Mouse (Mus musculus): ENCODE results near the gene Alkbh7. TPM values are rescaled to one million over a fixed set of nuclear protein-coding genes. Genes with fewer than 3 reads are reported as not detected.

Alkbh7 gene
- 26.7 and 32.2 TPM in 2 replicates for polyA plus RNA-seq (2012; rRNA removed)

DNA sequence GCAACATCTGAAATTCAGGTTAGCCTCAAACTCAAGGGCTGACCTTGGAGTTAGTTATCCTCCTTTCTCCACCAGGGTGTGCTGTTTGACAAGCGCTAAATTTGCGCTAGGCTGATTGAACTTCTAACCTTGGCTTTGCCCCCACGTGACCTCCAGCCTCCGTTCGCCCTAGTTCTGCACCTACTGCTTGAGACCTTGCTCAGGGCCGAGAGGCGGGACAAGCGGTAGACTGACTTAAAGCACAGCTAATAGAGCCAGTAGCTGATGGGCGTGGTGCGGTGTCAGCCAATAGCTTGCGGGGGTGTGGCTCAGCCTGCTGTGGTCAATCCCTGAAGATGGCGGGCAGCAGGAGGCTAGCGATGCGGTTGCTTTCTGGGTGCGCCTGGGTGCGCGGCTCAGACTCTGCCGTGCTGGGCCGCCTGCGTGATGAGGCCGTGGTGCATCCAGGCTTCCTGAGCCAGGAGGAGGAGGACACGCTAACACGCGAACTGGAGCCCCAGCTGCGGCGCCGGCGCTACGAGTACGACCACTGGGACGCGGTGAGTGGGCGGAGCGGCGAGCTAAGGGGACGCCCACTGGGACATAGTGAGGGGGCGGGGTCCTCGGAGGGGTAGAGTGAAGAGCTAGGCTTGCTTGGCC is at the start of gene Alkbh7:
Alkbh7 (plus strand) TSS at position 311 of the 639 bp plus-strand sequence.
- peak; percentile 94 for DNase-seq
- under 1% methylated on average over 38 of the region's 38 CpGs for WGBS
- no peak within 1 kb of the TSS for H3K27ac ChIP-seq (ENCODE audit: control insufficient read depth, insufficient read depth, low read length)
- peaks cover 15% of the 10 kb centered on the region; the same call in 1 of the 2 replicates for H3K36me3 ChIP-seq (ENCODE audit: control insufficient read depth, insufficient read depth, low read length)
- no peaks in the 10 kb centered on the region for H3K27me3 ChIP-seq (ENCODE audit: control insufficient read depth, insufficient read depth, low read length)
- peaks cover 5% of the 10 kb centered on the region for H3K4me1 ChIP-seq (replicated peaks; ENCODE audit: control insufficient read depth, insufficient read depth, low read length)
- H3K4me3 ChIP-seq (ENCODE audit: control insufficient read depth, insufficient read depth, low read length), result peak within 1 kb of the TSS; percentile 62
- TF ChIP-seq CTCF (IDR thresholded peaks at IDR 0.05; ENCODE audit: borderline replicate concordance, control insufficient read depth, extremely low read depth, insufficient read depth, low read length, poor library complexity) (0 out of 2 replicates have a peak, but pooled peaks have one; percentile 48), POLR2A (IDR thresholded peaks at IDR 0.05; ENCODE audit: control insufficient read depth, extremely low read depth, insufficient read depth, low read length, poor library complexity) (no peak)

DNA sequence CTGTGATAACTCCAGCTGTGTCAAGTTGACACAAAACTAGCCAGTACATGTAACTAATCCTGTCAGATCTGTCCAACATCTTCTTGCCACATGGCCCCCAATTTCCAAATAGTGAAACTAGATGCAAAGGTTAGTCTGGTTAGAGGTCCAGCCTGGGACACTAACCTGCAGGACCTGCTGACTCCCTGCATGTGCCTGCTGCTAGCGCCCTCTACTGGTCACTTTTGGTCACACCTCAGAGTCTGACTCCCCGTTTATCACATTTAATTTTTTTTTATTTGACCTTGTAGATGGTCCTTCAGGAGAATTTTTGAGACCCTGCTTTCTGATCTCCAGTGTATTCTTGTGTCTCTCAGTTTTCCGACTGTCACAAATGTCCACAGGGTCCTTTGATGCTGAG is 46.2 kb upstream of the Alkbh7 start:
- DNase-seq, result peak; percentile 71
- no peak overlapping the region for H3K4me3 ChIP-seq (ENCODE audit: control insufficient read depth, insufficient read depth, low read length)
- peak; percentile 76; the same call in 1 of the 2 replicates for TF ChIP-seq CTCF (IDR thresholded peaks at IDR 0.05; ENCODE audit: borderline replicate concordance, control insufficient read depth, extremely low read depth, insufficient read depth, low read length, poor library complexity)
- TF ChIP-seq POLR2A (IDR thresholded peaks at IDR 0.05; ENCODE audit: control insufficient read depth, extremely low read depth, insufficient read depth, low read length, poor library complexity), result no peak
- WGBS, result 36% methylated on average over 3 of the region's 3 CpGs
- no peaks in the 10 kb centered on the region for H3K27me3 ChIP-seq (ENCODE audit: control insufficient read depth, insufficient read depth, low read length)
- H3K36me3 ChIP-seq (ENCODE audit: control insufficient read depth, insufficient read depth, low read length), result no peaks in the 10 kb centered on the region
- no peak overlapping the region for H3K27ac ChIP-seq (ENCODE audit: control insufficient read depth, insufficient read depth, low read length)
- H3K4me1 ChIP-seq (replicated peaks; ENCODE audit: control insufficient read depth, insufficient read depth, low read length), result no peaks in the 10 kb centered on the region

DNA sequence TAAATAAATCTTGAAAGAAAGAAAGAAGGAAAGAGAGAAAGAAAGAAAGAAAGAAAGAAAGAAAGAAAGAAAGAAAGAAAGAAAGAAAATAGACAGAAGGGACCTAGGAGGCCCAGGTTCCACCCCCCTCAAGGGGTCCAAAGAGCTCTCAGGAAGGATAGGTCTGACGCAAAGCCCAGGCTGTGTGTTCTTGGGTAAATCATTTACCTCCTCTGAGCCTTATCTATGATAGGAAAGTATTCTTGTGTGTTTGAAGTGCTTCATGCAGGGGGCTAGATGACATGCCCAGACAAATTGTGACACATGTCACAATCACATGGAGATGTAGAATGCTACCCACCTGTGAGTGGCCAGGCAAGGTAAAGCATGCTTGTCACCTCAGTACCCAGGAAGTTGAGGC is 44.5 kb upstream of the Alkbh7 start:
- Histone ChIP-seq H3K27me3 (ENCODE audit: control insufficient read depth, insufficient read depth, low read length) (no peaks in the 10 kb centered on the region), H3K4me1 (replicated peaks; ENCODE audit: control insufficient read depth, insufficient read depth, low read length) (no peaks in the 10 kb centered on the region), H3K36me3 (ENCODE audit: control insufficient read depth, insufficient read depth, low read length) (no peaks in the 10 kb centered on the region), H3K27ac (ENCODE audit: control insufficient read depth, insufficient read depth, low read length) (no peak overlapping the region), H3K4me3 (ENCODE audit: control insufficient read depth, insufficient read depth, low read length) (no peak overlapping the region)
- no peak for TF ChIP-seq CTCF (IDR thresholded peaks at IDR 0.05; ENCODE audit: borderline replicate concordance, control insufficient read depth, extremely low read depth, insufficient read depth, low read length, poor library complexity)
- TF ChIP-seq POLR2A (IDR thresholded peaks at IDR 0.05; ENCODE audit: control insufficient read depth, extremely low read depth, insufficient read depth, low read length, poor library complexity), result no peak
- 94% methylated on average over 1 of the region's 1 CpGs for WGBS
- no peak for DNase-seq

DNA sequence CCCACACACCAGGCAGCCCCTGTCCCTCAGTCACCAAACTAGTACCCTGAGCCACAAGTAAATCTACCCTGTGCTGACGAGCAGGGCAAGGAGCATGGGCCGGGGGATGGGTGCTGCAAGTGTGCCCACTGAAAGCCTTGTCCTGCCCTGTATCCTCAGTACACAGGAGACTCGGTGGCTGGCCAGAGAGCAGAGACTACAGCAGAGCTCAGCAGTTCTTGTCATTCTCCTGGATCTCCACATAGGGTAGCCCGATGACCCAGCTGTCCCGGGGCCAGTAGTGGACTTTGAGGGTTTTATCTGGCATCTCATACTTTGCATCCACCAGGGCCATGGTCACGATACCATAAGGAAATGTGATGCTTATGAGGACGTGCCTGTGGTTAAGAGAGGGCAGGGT is 42.3 kb upstream of the Alkbh7 start:
- Histone ChIP-seq H3K4me3 (ENCODE audit: control insufficient read depth, insufficient read depth, low read length) (no peak overlapping the region), H3K36me3 (ENCODE audit: control insufficient read depth, insufficient read depth, low read length) (no peaks in the 10 kb centered on the region), H3K4me1 (replicated peaks; ENCODE audit: control insufficient read depth, insufficient read depth, low read length) (peaks cover 5% of the 10 kb centered on the region), H3K27ac (ENCODE audit: control insufficient read depth, insufficient read depth, low read length) (no peak overlapping the region), H3K27me3 (ENCODE audit: control insufficient read depth, insufficient read depth, low read length) (no peaks in the 10 kb centered on the region)
- no peak for TF ChIP-seq POLR2A (IDR thresholded peaks at IDR 0.05; ENCODE audit: control insufficient read depth, extremely low read depth, insufficient read depth, low read length, poor library complexity)
- TF ChIP-seq CTCF (IDR thresholded peaks at IDR 0.05; ENCODE audit: borderline replicate concordance, control insufficient read depth, extremely low read depth, insufficient read depth, low read length, poor library complexity), result no peak
- WGBS, result 68% methylated on average over 7 of the region's 7 CpGs
- DNase-seq, result no peak

DNA sequence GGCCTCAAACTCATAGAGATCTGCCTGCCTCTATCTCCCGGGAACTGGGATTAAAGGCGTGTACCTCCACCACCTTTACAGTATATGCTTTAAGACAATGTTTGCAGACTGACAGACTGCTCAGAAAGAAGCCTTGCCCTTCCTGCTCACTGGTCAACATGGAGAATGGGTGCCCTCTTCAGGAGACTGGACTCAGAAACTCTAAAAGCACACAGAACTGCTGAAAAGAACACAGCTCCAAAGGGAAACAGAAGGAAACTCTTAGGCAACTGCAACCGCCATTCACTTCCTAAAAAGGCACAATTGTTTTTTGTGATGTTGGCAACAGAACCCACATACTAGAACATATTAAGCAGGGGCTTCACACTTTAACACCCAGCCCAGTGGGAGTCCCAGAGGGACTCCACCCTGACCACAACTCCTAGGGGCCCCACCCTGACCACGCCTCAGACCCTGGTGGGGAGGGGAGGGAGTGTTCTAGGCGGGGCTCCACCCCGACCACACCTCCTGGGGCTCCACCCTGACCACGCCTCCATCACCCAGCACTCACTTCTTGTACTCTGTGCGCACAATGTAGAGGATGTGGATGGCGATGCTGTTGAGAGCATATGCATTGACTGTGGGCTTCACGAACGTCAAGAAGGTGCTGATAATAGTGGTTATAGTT is 39.2 kb upstream of the Alkbh7 start:
- no peaks in the 10 kb centered on the region for H3K36me3 ChIP-seq (ENCODE audit: control insufficient read depth, insufficient read depth, low read length)
- H3K27ac ChIP-seq (ENCODE audit: control insufficient read depth, insufficient read depth, low read length), result no peak overlapping the region
- DNase-seq, result peak; percentile 8
- TF ChIP-seq CTCF (IDR thresholded peaks at IDR 0.05; ENCODE audit: borderline replicate concordance, control insufficient read depth, extremely low read depth, insufficient read depth, low read length, poor library complexity) (no peak), POLR2A (IDR thresholded peaks at IDR 0.05; ENCODE audit: control insufficient read depth, extremely low read depth, insufficient read depth, low read length, poor library complexity) (no peak)
- 16% methylated on average over 11 of the region's 11 CpGs for WGBS
- H3K4me1 ChIP-seq (replicated peaks; ENCODE audit: control insufficient read depth, insufficient read depth, low read length), result peaks cover 5% of the 10 kb centered on the region
- H3K27me3 ChIP-seq (ENCODE audit: control insufficient read depth, insufficient read depth, low read length), result no peaks in the 10 kb centered on the region
- no peak overlapping the region for H3K4me3 ChIP-seq (ENCODE audit: control insufficient read depth, insufficient read depth, low read length)

DNA sequence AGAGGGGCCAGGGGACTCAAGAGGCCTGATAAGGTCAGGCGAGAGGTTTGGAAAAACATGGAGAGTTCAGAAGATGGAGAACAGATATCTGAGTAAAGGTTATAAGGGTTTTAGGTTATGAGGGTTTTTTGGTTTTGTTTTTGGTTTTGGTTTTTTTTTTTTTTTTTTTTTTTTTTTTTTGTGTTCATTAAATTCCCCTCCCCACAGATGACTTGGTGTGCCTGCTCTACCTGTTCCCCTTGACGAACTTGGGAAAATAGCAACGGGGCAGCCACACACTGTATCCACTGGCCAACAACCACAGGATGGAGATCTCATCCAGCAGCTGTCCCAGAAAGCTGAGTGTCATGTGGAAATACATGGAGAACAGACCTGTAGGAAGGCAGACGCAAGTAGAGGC is 38.5 kb upstream of the Alkbh7 start:
- no peak for TF ChIP-seq POLR2A (IDR thresholded peaks at IDR 0.05; ENCODE audit: control insufficient read depth, extremely low read depth, insufficient read depth, low read length, poor library complexity)
- no peak for TF ChIP-seq CTCF (IDR thresholded peaks at IDR 0.05; ENCODE audit: borderline replicate concordance, control insufficient read depth, extremely low read depth, insufficient read depth, low read length, poor library complexity)
- Histone ChIP-seq H3K4me3 (ENCODE audit: control insufficient read depth, insufficient read depth, low read length) (no peak overlapping the region), H3K36me3 (ENCODE audit: control insufficient read depth, insufficient read depth, low read length) (no peaks in the 10 kb centered on the region), H3K4me1 (replicated peaks; ENCODE audit: control insufficient read depth, insufficient read depth, low read length) (peaks cover 5% of the 10 kb centered on the region), H3K27me3 (ENCODE audit: control insufficient read depth, insufficient read depth, low read length) (no peaks in the 10 kb centered on the region), H3K27ac (ENCODE audit: control insufficient read depth, insufficient read depth, low read length) (no peak overlapping the region)
- no peak for DNase-seq
- 88% methylated on average over 4 of the region's 4 CpGs for WGBS

Measured in thymus, adult 2 months (tissue).